Mouse (Mus musculus) urinary bladder, adult 18-20 months (tissue): ENCODE results near the gene Wnt4.

ENCODE experiments used
- DNase-seq, 2 experiments: peaks; one replicate each; pipeline ENCODE4 v3.0.0; 2022; ENCODE audit warnings: low spot score in 2 of 2, mixed read lengths in 2 of 2

Gene Wnt4

GRCm38 (mm10) chr4:137279346-137279745 lies 2.1 kb downstream of the Wnt4 start:
- DNase-seq: no peak

DNA sequence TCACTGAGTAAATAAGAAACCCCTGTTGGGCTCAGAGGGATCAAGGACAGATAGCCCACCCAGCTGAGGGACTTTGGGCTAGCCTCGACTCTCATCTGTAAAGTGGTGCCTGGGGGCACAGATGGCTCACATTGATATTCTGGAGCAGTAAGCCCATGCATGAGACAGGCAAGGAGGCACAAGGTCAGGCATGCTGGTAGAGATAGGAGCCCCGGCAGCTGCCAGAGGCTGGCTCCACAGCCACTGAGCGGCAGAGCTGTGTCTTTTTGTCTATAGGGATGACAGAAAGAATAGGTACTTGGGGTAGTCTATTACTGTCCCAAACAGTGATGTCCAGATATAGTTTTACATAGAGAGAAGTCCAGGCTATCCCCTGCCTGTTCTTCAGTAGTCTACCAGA lies 4.0 kb downstream of the Wnt4 start:
- no peak for DNase-seq

DNA sequence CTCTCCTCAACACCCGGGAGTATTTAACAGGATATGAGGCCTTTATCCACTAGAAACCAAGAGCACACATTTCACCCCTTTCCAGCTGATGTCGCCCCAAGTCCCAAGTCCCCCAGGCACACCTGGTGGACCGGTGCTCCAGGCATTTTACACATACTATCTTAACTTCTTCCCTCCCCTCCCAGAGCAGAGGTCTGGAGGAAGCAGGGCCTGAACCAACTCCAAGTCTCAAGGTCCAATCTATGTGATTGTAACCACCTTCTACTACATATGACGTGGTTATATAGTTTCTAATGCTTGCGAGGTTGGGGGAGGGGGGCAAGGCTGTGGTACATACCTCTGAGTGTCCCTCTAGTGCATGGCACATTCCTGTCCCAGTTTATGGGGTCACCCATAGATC lies 4.8 kb downstream of the Wnt4 start:
- no peak for DNase-seq

DNA sequence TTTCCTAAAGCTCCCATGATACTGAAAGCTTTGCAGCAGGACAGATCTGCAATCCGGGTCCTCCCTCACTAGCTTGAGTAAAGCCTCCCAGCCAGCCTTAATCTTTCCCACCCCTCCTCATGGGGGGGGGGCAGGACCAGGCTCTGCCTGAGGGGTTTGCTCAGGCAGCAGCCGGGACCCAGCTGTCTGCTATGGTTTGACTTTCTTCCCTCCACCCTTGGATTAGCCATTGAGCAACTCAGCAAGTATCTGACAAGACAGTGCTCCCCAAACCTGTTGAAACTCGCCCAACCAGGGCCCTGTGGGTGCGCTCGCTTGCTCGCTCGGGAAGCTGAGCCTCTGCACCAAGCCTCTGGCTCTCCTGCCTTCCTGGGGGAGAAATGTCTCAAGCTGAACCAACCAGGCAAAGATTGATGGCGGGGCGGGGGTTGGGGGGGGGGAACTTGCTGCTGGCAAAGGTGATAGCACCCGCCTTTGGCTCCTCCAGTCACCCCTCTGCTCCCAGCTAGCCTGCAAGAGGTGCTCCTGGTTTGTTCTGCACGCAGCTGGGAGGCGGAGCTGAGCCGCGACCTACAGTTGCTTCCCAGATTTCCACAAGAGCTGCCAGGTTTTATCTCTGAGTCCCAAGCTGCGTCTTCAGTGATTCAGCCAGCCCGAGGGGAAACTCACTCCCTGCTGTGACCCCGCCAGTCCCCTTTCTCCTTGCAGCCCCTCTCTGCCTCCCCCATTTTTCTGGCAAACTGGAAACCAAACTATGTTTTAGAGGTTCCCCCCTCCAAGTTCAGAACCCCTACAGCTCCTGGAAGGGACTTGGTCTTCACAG lies 5.5 kb downstream of the Wnt4 start:
- peak; percentile 57 to 79 for DNase-seq

- no peak for DNase-seq
Measured at GRCm38 (mm10) chr4:137283407-137283732, 6.1 kb downstream of the Wnt4 start.

GRCm38 (mm10) chr4:137285876-137286661 lies 8.8 kb downstream of the Wnt4 start:
- no peak for DNase-seq

- DNase-seq: no peak
Measured at GRCm38 (mm10) chr4:137286662-137286953, 9.3 kb downstream of the Wnt4 start.

DNA sequence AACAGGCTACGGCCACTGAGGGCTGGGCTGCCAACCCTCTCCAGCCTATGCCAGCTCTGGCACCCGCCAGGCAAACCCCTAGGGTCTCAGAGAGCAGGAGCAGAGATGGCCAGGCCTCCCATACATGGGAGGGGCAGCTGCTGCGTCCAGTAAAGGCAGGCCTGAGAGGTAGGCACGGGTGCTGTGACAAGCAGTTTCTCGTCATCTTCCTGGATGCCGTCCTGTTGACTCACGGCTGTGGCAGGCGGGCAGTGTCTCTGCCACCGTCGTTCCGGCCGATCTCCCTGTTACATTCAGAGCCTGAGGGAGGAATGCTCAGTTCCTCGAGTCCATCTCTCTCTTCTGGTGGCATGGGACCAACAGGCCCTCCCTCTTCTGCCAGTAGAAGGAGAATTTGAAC lies 9.9 kb downstream of the Wnt4 start:
- DNase-seq: peak in 1 of 2 experiments; percentile 55

GRCm38 (mm10) chr4:137287818-137288217 lies 10.5 kb downstream of the Wnt4 start:
- DNase-seq: no peak

DNA sequence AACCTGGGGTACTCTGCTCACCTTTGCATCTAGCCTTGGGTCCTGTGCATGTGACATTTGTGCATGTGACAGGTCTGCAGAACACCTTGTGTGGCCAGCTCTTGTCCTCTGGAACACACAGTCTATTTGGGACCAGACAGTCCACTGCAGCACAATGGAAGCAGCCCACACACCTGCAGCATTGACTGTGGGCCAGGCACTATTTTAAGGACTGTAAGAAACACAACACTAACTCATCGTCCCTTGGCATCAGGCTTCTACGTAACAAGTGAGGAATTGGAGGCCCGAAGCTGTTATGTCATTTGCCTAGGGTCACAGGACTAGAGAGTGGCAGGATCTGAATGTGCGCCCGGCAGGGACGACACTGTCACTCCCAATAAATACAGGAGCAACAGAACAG lies 12.4 kb downstream of the Wnt4 start:
- no peak for DNase-seq

DNA sequence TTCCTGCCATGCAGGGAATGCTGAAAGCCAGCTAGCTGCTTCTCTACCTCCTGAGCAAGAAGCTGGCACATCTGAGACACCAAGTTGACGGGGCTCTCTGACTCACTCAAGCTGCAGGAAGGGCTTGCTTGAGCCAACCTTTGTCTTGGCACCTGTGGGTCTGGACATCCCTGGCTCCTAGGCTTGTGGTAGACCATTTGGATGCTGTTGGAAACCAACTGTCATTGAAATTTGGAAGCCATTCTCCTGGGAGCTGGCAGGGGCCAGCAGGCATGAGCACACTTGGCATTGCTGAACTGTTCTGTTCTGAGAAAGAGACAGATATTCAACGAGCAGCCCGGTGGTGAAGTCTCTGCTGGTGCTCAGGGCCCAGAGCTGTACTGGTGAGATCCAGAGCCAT lies 13.0 kb downstream of the Wnt4 start:
- no peak for DNase-seq

GRCm38 (mm10) chr4:137292625-137293024 lies 15.3 kb downstream of the Wnt4 start:
- no peak for DNase-seq

DNA sequence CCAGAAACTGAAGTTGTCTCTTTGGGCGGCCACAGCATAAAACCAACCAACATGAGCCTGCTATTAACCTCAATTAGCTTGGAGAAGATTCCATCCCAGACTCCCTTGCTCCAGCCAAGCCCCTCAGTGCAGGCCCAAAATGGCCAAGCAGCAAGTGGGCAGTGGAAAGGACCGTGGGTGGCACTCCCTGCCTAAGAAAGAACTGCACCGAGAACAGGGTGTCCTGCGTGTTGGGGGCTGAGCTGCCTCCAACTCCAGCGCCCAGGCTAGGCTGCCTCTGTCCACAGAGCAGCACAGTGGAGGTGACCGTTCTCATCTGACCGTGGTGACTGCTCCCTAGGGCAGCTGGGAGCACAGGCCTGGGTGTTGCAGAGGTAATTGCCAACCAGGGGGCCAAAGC lies 16.7 kb downstream of the Wnt4 start:
- DNase-seq: no peak

- DNase-seq: no peak
Measured at GRCm38 (mm10) chr4:137294474-137294873, 17.2 kb downstream of the Wnt4 start.

- no peak for DNase-seq
Measured at GRCm38 (mm10) chr4:137294951-137295350, 17.7 kb downstream of the Wnt4 start.

- no peak for DNase-seq
Measured at GRCm38 (mm10) chr4:137297611-137298010, 20.3 kb downstream of the Wnt4 start.

DNA sequence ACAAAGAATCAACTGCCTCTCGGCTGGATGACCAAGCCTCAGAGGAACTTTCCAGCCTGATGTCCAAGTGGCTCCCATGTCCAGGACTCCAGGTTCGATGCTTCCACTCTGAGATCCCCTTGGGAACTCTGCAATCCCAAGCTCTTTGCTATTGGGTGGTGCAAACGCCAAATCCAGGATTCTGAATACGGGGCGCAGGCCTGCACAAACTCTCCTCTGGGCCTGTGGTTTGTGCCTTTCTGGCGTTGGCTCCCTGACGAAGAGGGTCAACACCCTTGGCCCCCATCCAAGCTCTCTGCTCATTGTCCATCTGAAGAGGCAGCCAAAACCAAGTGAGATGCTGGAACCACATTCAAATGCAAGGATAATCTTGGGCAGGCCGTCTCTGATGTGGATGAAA lies 21.1 kb downstream of the Wnt4 start:
- no peak for DNase-seq

GRCm38 (mm10) chr4:137300227-137300626 lies 22.9 kb downstream of the Wnt4 start:
- DNase-seq: no peak

DNA sequence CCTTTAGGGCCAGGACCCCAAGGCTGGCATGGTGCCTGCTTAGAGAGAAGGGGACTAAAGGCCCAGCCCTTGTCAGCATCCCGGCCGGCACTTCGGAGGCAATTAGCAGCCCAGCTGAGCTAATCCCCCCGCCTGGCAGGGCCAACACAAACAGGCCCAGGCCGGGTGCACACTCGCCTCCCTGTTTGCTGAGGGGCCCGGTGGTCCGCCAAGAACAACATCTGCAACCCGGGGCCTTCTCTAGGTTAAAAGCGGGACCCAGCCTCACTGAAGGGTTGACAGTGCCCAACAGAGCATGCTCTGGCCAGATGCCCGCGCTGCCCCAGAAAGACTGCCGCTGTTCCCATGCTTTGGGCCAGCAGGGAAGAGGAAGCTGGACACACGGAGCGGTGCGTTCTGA lies 24.3 kb downstream of the Wnt4 start:
- DNase-seq: no peak

DNA sequence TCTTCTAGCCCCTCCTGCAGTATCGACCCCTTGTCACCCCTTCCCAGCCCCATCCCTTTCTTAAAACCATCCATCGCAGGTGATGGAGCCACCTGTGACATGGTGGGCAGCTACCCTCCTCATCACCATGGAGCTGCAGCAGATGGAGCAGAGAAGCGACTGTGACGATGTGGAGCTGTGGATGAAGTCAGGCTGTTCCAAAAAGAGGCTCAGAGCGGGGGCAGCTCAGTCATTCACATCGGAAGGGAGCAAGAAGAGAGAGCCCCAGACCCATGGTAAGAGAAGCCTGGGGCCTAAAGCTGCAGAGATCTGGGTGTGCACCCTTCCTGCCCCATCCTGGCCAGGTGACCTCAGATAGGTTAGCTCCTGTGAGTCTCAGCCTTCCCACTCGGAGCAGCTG lies 26.8 kb downstream of the Wnt4 start:
- DNase-seq: no peak

DNA sequence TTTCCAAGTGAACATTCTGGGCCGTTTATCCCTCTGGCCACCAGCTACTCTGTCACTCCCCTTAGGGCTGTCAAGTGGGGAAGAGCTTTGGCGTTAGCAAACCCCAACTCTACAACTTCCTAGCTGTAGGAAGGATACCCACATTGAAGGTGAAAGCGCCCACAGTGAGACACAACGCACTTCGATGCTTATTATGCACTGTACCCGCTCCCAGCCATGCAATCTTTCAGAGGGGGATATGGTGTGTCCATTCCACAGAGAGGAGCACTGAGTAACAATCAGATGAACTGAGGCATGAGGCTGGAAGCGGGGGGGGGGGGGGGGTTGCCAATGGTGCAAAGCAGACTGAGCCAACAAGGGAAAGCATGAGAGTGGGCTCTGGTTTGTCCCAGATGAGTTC lies 27.8 kb downstream of the Wnt4 start:
- no peak for DNase-seq

- no peak for DNase-seq
Measured at GRCm38 (mm10) chr4:137305831-137306576, 28.7 kb downstream of the Wnt4 start.

- DNase-seq: no peak
Measured at GRCm38 (mm10) chr4:137306577-137306888, 29.2 kb downstream of the Wnt4 start.
